Mouse (Mus musculus): ENCODE data around the gene Taf3. TPM values are rescaled to one million over a fixed set of nuclear protein-coding genes. Genes with fewer than 3 reads are reported as not detected.

Taf3 gene
- total RNA-seq, 1 experiment, result 7.8 TPM

DNA sequence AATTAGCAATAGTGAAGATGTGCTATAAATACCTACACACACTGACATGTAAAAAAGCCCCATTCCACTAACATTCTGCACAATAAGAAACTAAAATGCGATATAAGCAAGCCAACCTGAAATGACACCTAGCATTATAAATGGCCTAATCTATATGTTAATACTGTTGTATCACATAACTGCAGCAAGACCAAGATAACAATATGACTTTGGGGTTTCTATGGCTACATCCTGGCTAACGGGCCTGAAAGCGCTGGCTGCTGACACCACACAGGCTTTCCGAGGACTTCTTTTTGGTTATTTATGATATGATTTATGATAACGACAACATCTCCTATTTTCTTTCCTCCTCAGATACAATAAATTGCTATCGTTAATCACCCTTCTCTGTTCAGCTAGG, 90.4 kb downstream of the Taf3 start:
- Histone ChIP-seq H3K9me3 (ENCODE audit: control insufficient read depth, insufficient read depth, low read depth, low read length) (no peaks in the 10 kb centered on the region), H3K9ac (ENCODE audit: insufficient read depth, low read depth, low read length, poor library complexity, severe bottlenecking) (no peak overlapping the region), H3K27ac (ENCODE audit: insufficient read depth, low read depth, low read length, poor library complexity, severe bottlenecking) (no peak overlapping the region), H3K36me3 (ENCODE audit: control insufficient read depth, insufficient read depth, low read length, poor library complexity, severe bottlenecking) (no peaks in the 10 kb centered on the region), H3K4me3 (ENCODE audit: insufficient read depth in 1 of 2, low read depth in 1 of 2, low read length in 2 of 2, poor library complexity in 1 of 2, severe bottlenecking in 1 of 2) (no peak overlapping the region), H3K4me1 (ENCODE audit: control insufficient read depth in 2 of 2, insufficient read depth in 2 of 2, low read length in 2 of 2, poor library complexity in 1 of 2) (peaks cover 15 to 16% of the 10 kb centered on the region in 2 experiments)
- no peak for TF ChIP-seq MAFK (IDR thresholded peaks at IDR 0.05; ENCODE audit: insufficient read depth, low read depth, low read length)
- TF ChIP-seq ZC3H11A (IDR thresholded peaks at IDR 0.05; ENCODE audit: borderline replicate concordance, low read depth, low read length), result no peak
- in situ Hi-C loops (cut with MboI; ENCODE audit: low sequenced_read_pairs in 2 of 2, unreplicated experiment in 2 of 2), result no loop called here
- no peak for DNase-seq (ENCODE audit: low read depth, low spot score)

DNA sequence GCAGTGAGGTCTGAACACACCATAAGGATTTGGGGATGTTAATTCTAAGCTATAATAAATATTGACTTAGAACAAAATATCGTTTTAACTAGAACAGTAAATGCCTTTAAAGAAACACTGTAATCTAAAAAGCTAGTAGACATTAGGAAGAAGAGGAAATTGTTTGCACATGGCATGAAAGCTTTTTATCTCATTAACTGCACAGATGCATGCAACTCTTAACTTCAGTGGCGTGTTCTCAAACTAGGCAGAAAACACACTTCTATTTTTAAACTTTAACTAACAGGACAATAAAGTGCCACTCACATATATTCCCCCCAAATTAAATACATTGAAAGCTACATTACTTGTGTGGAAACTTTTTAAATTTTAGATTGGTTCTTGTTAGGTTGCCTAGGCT, 91.8 kb downstream of the Taf3 start:
- H3K36me3 ChIP-seq (ENCODE audit: control insufficient read depth, insufficient read depth, low read length, poor library complexity, severe bottlenecking), result no peaks in the 10 kb centered on the region; the same call in 1 of the 2 replicates
- peaks cover 15 to 16% of the 10 kb centered on the region in 2 experiments for H3K4me1 ChIP-seq (ENCODE audit: control insufficient read depth in 2 of 2, insufficient read depth in 2 of 2, low read length in 2 of 2, poor library complexity in 1 of 2)
- H3K9me3 ChIP-seq (ENCODE audit: control insufficient read depth, insufficient read depth, low read depth, low read length), result no peaks in the 10 kb centered on the region
- no peak for DNase-seq (ENCODE audit: low read depth, low spot score)
- no peak overlapping the region for H3K9ac ChIP-seq (ENCODE audit: insufficient read depth, low read depth, low read length, poor library complexity, severe bottlenecking)
- no peak for TF ChIP-seq HCFC1 (IDR thresholded peaks at IDR 0.05; ENCODE audit: borderline replicate concordance, insufficient read depth, low read length)
- no peak for TF ChIP-seq ZC3H11A (IDR thresholded peaks at IDR 0.05; ENCODE audit: borderline replicate concordance, low read depth, low read length)
- TF ChIP-seq ZNF384 (IDR thresholded peaks at IDR 0.05; ENCODE audit: low read depth, low read length), result no peak
- TF ChIP-seq MAFK (IDR thresholded peaks at IDR 0.05; ENCODE audit: insufficient read depth, low read depth, low read length), result no peak
- in situ Hi-C loops (cut with MboI; ENCODE audit: low sequenced_read_pairs in 2 of 2, unreplicated experiment in 2 of 2), result no loop called here
- H3K4me3 ChIP-seq (ENCODE audit: insufficient read depth in 1 of 2, low read depth in 1 of 2, low read length in 2 of 2, poor library complexity in 1 of 2, severe bottlenecking in 1 of 2), result no peak overlapping the region
- H3K27ac ChIP-seq (ENCODE audit: insufficient read depth, low read depth, low read length, poor library complexity, severe bottlenecking), result no peak overlapping the region

DNA sequence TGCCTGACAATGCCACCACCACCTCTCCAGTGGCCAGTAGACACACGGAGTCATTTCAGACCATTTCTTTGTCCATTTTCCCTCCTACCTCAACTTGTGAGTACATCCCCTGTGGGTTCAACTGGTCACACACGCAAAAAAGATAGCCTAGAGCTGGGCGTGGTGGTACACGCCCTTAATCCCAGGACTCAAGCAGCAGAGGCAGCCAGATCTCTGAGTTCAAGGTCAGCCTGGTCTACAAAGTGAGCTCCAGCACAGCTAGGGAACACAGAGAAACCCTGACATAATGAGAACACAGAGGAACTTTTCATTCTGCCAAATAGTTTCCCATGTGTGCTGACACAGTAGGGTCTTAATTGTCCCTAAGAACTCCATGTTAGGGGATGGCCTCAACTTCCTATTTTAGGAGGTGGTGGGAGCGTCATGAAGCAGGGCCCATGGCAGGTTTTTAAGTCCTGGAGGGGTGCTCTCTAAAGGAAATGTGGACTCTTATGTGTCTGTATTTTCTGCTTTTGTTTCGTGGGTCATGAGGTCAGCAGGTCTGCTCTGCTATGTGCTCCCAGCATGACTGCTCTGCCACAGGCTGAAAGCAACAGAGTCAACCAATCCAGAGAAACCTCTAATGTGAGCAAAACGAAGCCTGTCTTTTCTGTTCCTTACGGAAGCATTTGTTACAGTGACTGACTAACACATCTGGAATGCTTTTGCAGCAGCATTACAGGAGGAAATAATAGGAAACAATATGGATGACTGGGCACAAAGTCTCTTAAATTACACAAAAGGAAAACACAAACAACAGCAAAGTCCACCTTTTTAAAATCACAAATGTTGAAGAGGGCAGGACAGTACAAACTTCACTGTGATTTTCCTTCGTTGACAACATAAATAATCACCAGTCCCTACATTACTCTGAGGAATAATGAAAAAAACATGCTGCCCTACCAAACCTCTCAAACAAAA, 92.5 kb downstream of the Taf3 start:
- H3K4me1 ChIP-seq (ENCODE audit: control insufficient read depth in 2 of 2, insufficient read depth in 2 of 2, low read length in 2 of 2, poor library complexity in 1 of 2), result peaks cover 15 to 16% of the 10 kb centered on the region in 2 experiments
- H3K9ac ChIP-seq (ENCODE audit: insufficient read depth, low read depth, low read length, poor library complexity, severe bottlenecking), result no peak overlapping the region
- H3K36me3 ChIP-seq (ENCODE audit: control insufficient read depth, insufficient read depth, low read length, poor library complexity, severe bottlenecking), result no peaks in the 10 kb centered on the region; the same call in 1 of the 2 replicates
- DNase-seq (ENCODE audit: low read depth, low spot score), result no peak
- H3K27ac ChIP-seq (ENCODE audit: insufficient read depth, low read depth, low read length, poor library complexity, severe bottlenecking), result peak overlapping the region; percentile 40; the same call in 1 of the 2 replicates
- TF ChIP-seq CHD2 (IDR thresholded peaks at IDR 0.05; ENCODE audit: low read depth, low read length) (no peak), ZNF384 (IDR thresholded peaks at IDR 0.05; ENCODE audit: low read depth, low read length) (no peak), HCFC1 (IDR thresholded peaks at IDR 0.05; ENCODE audit: borderline replicate concordance, insufficient read depth, low read length) (no peak)
- in situ Hi-C loops (cut with MboI; ENCODE audit: low sequenced_read_pairs in 2 of 2, unreplicated experiment in 2 of 2), result no loop called here
- no peak overlapping the region for H3K4me3 ChIP-seq (ENCODE audit: insufficient read depth in 1 of 2, low read depth in 1 of 2, low read length in 2 of 2, poor library complexity in 1 of 2, severe bottlenecking in 1 of 2)
- H3K9me3 ChIP-seq (ENCODE audit: control insufficient read depth, insufficient read depth, low read depth, low read length), result no peaks in the 10 kb centered on the region

DNA sequence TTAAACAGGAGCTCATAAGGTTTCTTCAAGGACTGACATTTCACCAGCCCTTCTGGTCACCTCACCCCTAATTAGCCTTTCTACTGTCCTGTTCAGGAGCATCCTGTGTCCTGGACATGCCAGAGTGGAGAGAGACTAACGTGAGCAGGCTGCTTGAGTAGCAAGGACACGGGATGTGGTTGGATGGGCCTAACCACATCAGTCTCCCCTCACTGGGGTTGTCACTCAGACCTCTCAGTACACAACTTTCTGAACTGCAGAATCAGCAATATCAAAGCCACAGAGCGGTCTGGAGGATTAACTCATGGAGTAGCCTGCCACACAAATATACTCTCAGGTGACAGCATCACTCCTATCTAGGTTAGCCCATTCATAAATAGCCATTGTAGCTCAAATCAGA, 101.7 kb downstream of the Taf3 start:
- TF ChIP-seq HCFC1 (IDR thresholded peaks at IDR 0.05; ENCODE audit: borderline replicate concordance, insufficient read depth, low read length) (no peak), MAFK (IDR thresholded peaks at IDR 0.05; ENCODE audit: insufficient read depth, low read depth, low read length) (no peak), ZNF384 (IDR thresholded peaks at IDR 0.05; ENCODE audit: low read depth, low read length) (no peak), ZC3H11A (IDR thresholded peaks at IDR 0.05; ENCODE audit: borderline replicate concordance, low read depth, low read length) (no peak), CHD2 (IDR thresholded peaks at IDR 0.05; ENCODE audit: low read depth, low read length) (no peak)
- Histone ChIP-seq H3K4me1 (ENCODE audit: control insufficient read depth in 2 of 2, insufficient read depth in 2 of 2, low read length in 2 of 2, poor library complexity in 1 of 2) (no peaks in the 10 kb centered on the region), H3K27ac (ENCODE audit: insufficient read depth, low read depth, low read length, poor library complexity, severe bottlenecking) (no peak overlapping the region), H3K9me3 (ENCODE audit: control insufficient read depth, insufficient read depth, low read depth, low read length) (no peaks in the 10 kb centered on the region), H3K4me3 (ENCODE audit: insufficient read depth in 1 of 2, low read depth in 1 of 2, low read length in 2 of 2, poor library complexity in 1 of 2, severe bottlenecking in 1 of 2) (no peak overlapping the region), H3K9ac (ENCODE audit: insufficient read depth, low read depth, low read length, poor library complexity, severe bottlenecking) (no peak overlapping the region), H3K36me3 (ENCODE audit: control insufficient read depth, insufficient read depth, low read length, poor library complexity, severe bottlenecking) (no peaks in the 10 kb centered on the region; the same call in 1 of the 2 replicates)
- in situ Hi-C loops (cut with MboI; ENCODE audit: low sequenced_read_pairs in 2 of 2, unreplicated experiment in 2 of 2), result no loop called here
- DNase-seq (ENCODE audit: low read depth, low spot score), result no peak

All from ES-E14 (cell line).